In genomic region chr1:64878795-64879240, GRCm38 (mm10) we compare ENCODE assay signal across 11 mouse cellular contexts.
DNase-seq lines count a peak whose midpoint lies in the region; ATAC-seq and TF ChIP-seq lines count a peak whose summit lies in the region.
"Had no signal": no experiment of that assay in that cellular context is flagged by ENCODE, and none has a peak within 500 bp of the region (broad histone marks: within the 10 kb centered on the region; RNA-seq: fewer than 3 reads in every experiment).

No protein-coding gene starts in this region.

- no peak for TF ChIP-seq CTCF in brain, embryonic 14.5 days (IDR thresholded peaks at IDR 0.05; ENCODE audit: borderline replicate concordance, extremely low read depth, insufficient read depth, insufficient read length)
- no peak for TF ChIP-seq CTCF in embryonic fibroblast, embryonic 13.5 days (IDR thresholded peaks at IDR 0.05; ENCODE audit: borderline replicate concordance, insufficient read depth, low read length)

- no peak for ATAC-seq in forebrain, embryonic 15.5 days (replicated peaks)

- intact Hi-C loops in left cerebral cortex, postnatal 10 days (cut with DNase I): no loop called here

- peaks cover 15% of the 10 kb centered on the region for H3K4me1 ChIP-seq in embryonic fibroblast, embryonic 13.5 days (ENCODE audit: control insufficient read depth, insufficient read depth, low read length)
- no peaks in the 10 kb centered on the region for H3K4me1 ChIP-seq in forebrain, embryonic 15.5 days

- no peak overlapping the region for H3K4me2 ChIP-seq in forebrain, embryonic 15.5 days (replicated peaks)

- 0 out of 2 replicates have a peak overlapping the region, but pooled peaks have one; percentile 2 for H3K27ac ChIP-seq in embryonic fibroblast, embryonic 13.5 days (ENCODE audit: insufficient read depth, low read length)
- H3K27ac ChIP-seq in forebrain, embryonic 15.5 days (replicated peaks): no peak overlapping the region
- H3K27ac ChIP-seq: layer of hippocampus, adult 2 months had no signal

- no peaks in the 10 kb centered on the region for H3K36me3 ChIP-seq in forebrain, embryonic 15.5 days

- WGBS in forebrain, embryonic 15.5 days: 52% methylated on average over 12 of the region's 12 CpGs

- TF ChIP-seq POLR2A in brain, embryonic 14.5 days (IDR thresholded peaks at IDR 0.05; ENCODE audit: borderline replicate concordance, extremely low read depth, insufficient read depth, insufficient read length, poor library complexity, severe bottlenecking): no peak
- TF ChIP-seq POLR2A in embryonic fibroblast, embryonic 13.5 days (IDR thresholded peaks at IDR 0.05; ENCODE audit: low read depth, low read length): no peak

- H3K9me3 ChIP-seq in forebrain, embryonic 15.5 days: no peaks in the 10 kb centered on the region

- H3K27me3 ChIP-seq in forebrain, embryonic 15.5 days: no peaks in the 10 kb centered on the region

- no peak overlapping the region for H3K4me3 ChIP-seq in embryonic fibroblast, embryonic 13.5 days (ENCODE audit: insufficient read depth, low read length)
- H3K4me3 ChIP-seq in forebrain, embryonic 15.5 days: no peak overlapping the region
- H3K4me3 ChIP-seq: layer of hippocampus, adult 2 months had no signal

- no peak overlapping the region for H3K9ac ChIP-seq in forebrain, embryonic 15.5 days (replicated peaks)

- peak; percentile 39 for DNase-seq in kidney, postnatal 10 days
- no peak for DNase-seq in kidney, postnatal 36 days
- DNase-seq in brain, embryonic 14.5 days (ENCODE audit: low read depth): peak; percentile 42
- peak; percentile 30 for DNase-seq in lung, postnatal 36 days
- DNase-seq in left cerebral cortex, postnatal 10 days (ENCODE audit: extremely low spot score in 1 of 2, low spot score in 2 of 2): no peak
- DNase-seq in layer of hippocampus, postnatal 14 days (ENCODE audit: low spot score in 2 of 2): no peak
- DNase-seq: cerebellum, adult 11 months; thymus, adult 18-20 months had no signal

Comparison
In these comparisons a context has a peak if more than half of its experiments do, and no peak if none do; other contexts are left out.
1. DNase-seq: peak in kidney, postnatal 10 days (single experiment), brain, embryonic 14.5 days (single experiment) and lung, postnatal 36 days (single experiment); none in kidney, postnatal 36 days (0 of 2), left cerebral cortex, postnatal 10 days (0 of 2) and layer of hippocampus, postnatal 14 days (0 of 2).